Mouse (Mus musculus) splenic B cell, adult 2 months (primary cell): ENCODE measurements at regions not wholly inside any gene's neighbourhood (a gene's known extent, or its start where the extent isn't known, plus 50 kb on each side); places are given as distances from the start of the nearest gene placed in this dataset.

Experiments
- DNase-seq: peaks from one replicate; pipeline ENCODE4 v3.0.0-alpha.2; 2011; ENCODE audit warnings: low read depth, low spot score
- H3K27me3 ChIP-seq: 2 replicates; pipeline ENCODE4 v1.6.1; 2012; ENCODE audit warnings: mild to moderate bottlenecking, low read length, moderate library complexity, mixed read lengths; ENCODE audit not compliant: control insufficient read depth, poor library complexity, insufficient read depth, severe bottlenecking
- H3K36me3 ChIP-seq: 2 replicates; pipeline ENCODE4 v1.6.1; 2012; ENCODE audit warnings: mild to moderate bottlenecking, low read length, moderate library complexity, mixed read lengths; ENCODE audit not compliant: control insufficient read depth, poor library complexity, insufficient read depth, severe bottlenecking

DNA sequence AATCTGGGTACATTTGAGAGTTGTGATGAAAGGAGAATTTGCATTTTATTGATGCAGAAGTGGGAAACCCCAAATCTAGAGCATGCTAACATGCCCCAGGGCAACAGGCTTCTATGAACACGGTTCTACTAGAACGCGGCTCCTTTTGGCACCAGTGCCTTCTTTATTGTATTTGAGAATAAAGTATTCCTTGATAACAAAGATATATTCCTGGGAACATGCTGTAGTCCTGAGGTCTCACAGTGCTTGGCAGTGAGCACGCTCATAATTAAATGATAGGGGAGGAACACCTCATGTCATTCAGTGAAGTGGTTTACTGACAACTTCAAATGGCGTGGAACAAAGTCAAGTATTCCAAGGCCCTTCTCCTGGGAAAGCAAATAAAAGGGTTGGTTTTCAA is 212.1 kb upstream of the Osr1 start:
- H3K27me3 ChIP-seq: no peaks in the 10 kb centered on the region
- no peak for DNase-seq
- no peaks in the 10 kb centered on the region for H3K36me3 ChIP-seq

DNA sequence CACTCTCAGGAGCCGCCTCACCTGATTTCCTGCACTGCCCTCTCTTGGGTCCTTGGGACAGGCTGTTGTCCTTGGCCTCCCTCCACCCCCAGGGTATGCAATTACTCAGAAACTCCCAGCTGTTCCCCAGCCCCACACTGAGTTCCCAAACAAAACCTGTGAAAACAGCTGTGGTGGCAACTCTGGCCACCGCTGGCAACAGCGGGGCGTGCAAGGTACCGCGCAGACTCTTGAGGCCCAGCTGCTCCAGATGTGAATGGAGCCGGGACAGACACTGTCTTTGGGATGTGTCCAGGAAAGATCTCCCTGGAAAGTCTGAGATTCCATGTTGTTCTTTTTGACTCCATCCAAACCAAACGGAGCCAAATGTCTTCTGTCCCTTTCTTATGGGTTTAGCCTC is 211.0 kb upstream of the Osr1 start:
- Histone ChIP-seq H3K36me3 (no peaks in the 10 kb centered on the region), H3K27me3 (no peaks in the 10 kb centered on the region)
- DNase-seq: no peak

DNA sequence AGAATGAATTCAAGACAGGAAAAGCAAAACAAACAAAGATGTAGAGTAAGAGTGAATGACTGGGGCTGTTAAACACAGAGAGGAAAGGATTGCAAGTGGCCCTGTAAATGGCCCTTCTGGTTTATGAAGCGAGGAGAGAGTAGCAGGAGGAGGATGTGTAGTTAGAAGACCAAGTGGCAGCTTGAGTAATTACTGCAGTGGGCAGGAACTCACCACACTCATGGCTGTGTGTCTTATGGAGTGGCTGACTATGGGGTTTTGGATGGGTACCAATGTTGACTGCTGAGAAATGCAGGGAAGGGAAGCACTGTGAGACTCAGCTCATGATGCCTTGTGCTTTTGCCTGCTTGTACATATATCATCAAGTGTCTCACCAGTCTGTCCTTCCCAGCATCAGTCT is 204.0 kb upstream of the Osr1 start:
- Histone ChIP-seq H3K36me3 (no peaks in the 10 kb centered on the region), H3K27me3 (no peaks in the 10 kb centered on the region)
- DNase-seq: no peak

DNA sequence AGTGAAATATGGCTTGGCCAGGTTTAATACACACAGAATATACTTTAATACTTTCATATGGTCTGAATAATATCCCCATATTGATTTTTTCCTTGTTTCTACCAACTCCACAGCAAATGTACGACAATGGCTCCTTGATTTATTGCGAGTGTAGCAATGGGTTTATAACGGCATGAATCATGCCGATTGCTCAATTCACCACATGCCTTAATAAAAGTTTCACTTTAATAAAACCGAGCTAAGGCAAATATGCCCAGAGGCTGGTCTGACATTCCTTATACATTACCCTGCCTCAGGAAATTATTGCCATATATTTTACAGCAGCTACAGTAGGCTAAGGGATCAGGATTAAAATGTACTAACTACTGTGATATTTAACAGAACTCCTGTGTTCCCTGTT is 201.2 kb upstream of the Osr1 start:
- no peak for DNase-seq
- no peaks in the 10 kb centered on the region for H3K27me3 ChIP-seq
- no peaks in the 10 kb centered on the region for H3K36me3 ChIP-seq

DNA sequence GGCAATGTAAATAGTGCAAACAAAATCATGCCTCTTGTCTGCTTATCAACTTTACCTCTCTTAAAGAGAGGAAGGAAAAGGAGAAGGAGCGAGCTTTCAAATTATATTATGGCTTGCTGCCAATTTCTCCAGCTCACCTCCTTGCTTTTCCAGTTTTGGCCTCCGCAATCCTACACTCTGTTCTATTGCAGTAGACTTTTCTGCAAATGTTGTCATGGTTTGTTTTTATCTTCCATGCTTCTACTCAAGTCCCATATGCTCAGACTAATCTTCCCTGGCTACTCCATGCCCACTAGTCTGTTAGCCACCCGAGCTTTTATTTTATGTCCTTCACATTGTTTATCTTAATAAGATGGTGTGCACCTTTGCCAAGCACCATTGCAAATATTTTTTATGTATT is 168.0 kb upstream of the Osr1 start:
- Histone ChIP-seq H3K27me3 (no peaks in the 10 kb centered on the region), H3K36me3 (no peaks in the 10 kb centered on the region)
- DNase-seq: no peak

DNA sequence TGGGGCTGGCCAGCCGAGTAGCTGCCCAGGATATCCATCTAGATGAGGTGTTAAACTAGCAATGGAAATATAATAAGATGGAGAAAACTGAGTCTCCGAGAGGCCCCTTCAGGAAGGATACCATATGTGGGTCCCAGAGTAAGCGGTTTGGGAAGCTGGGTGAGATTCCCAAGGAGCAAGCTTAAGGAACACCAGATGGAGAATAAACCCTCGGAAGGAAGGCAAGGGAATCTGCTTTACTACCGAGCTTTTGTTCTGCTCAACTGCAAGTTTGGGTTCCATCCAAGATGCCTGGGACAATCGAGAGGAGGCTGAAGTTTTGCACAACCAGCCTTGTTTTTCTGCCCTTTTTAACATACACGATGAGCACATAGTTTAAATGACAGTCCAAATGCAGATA is 164.9 kb upstream of the Osr1 start:
- DNase-seq: no peak
- H3K27me3 ChIP-seq: no peaks in the 10 kb centered on the region

DNA sequence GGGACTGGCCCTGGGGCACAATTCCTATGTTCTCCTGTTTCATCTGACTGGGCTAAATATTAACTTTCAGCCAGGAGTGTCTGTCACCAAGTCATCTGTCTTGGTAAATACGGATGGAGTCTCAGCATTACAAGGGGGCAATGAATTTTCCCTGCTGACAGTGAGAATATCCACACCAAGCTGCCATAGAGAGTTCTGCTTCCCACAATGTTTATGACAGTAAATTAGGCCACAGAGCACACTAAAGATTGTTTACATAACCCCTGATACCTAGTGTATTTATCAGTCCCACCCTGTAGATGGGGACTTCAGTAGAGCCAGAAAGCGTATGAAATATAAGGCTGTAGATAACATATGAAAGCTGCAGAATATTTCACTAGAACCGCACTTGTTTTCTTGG is 150.6 kb upstream of the Osr1 start:
- H3K27me3 ChIP-seq: no peaks in the 10 kb centered on the region
- no peaks in the 10 kb centered on the region for H3K36me3 ChIP-seq
- DNase-seq: no peak

More for the DNA sequence above, 164.9 kb upstream of the Osr1 start:
- H3K36me3 ChIP-seq: no peaks in the 10 kb centered on the region

DNA sequence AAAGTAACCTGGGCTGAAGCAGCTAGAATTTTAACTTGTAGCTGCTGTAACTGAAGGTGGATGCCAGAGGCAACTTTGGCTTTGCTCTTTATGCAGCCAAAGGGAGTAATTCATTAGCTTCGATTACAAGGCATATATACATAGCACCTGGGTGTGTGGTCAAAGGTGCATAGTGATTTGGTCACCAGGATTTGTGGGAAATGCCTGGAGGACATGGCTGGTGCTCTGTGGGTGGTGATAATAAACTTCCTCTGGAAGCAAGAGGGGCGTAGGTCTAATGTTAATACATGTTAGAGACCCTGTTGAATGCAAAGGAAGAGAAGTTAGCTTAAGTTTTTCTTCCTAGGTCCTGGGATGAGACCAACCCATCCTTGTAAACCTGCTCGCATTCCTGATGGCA is 139.3 kb upstream of the Osr1 start:
- no peaks in the 10 kb centered on the region for H3K27me3 ChIP-seq
- DNase-seq: no peak
- no peaks in the 10 kb centered on the region for H3K36me3 ChIP-seq

DNA sequence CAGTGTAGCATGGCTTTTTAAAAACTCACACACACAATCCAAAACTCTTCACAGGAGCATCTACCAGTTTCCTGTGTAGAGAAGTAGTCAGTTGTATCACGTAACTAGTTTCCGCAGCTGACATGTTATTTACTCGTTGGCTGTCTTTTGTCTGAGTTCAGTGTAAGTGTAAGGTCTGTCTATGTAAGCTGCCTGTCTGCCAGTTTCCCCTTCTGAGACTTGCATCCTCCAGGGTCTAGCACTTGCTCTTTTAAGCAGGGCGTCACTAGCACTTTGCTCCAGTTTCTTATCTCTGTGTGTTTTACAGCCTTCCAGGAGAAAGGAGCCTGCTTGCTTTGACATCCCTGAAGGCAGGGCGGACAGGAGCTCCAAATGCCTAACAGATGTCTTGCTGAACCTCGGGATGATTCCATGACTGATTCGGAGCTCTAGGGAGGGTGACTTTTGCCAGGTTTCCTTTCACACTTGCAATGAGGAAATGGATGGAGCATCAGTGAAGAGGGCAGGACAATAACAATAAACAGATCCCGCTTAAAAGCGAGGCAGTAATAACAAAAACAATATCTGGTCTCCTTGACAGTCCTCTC is 131.2 kb upstream of the Osr1 start:
- Histone ChIP-seq H3K36me3 (no peaks in the 10 kb centered on the region), H3K27me3 (no peaks in the 10 kb centered on the region)
- no peak for DNase-seq

DNA sequence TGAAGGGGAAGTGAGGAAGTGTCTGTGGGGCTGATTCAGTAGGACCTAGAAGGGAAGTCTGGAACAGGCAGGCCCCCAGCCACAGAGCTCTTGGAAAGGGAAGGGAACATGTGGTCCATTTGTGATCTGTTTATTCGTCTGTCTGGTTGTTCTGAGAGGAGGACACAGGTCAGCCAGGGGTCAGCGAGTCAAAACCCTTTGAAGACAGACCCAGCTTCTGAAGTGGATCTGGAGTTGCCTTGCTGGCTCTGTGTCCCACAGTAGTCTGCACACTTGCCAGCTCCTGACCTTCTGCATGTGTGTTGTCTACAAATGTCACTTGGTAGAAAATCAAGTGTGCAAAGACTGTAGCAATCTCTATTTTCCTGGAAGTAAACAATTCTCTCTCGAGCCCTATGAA is 119.3 kb upstream of the Osr1 start:
- no peak for DNase-seq
- no peaks in the 10 kb centered on the region for H3K27me3 ChIP-seq
- no peaks in the 10 kb centered on the region for H3K36me3 ChIP-seq

DNA sequence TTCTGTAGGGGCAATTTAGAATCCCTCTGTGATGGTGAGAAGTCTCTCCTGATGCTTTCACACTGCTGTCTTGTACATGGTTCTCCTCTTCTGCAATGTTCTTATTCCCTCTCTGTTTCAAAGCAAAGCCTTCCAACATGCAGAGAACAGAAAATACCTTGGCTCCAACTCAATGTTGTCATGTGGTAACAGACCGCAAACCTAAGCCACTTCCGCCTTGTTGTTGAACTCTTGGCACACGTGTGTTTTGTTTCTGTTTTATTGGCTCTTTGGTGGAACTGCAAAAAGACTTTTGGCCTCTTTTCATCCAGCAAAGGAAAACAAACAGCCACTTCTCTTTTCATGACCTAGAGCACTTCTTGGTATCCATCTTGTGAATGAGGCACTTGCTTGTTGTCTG is 109.7 kb upstream of the Osr1 start:
- H3K36me3 ChIP-seq: no peaks in the 10 kb centered on the region
- H3K27me3 ChIP-seq: no peaks in the 10 kb centered on the region
- DNase-seq: no peak

DNA sequence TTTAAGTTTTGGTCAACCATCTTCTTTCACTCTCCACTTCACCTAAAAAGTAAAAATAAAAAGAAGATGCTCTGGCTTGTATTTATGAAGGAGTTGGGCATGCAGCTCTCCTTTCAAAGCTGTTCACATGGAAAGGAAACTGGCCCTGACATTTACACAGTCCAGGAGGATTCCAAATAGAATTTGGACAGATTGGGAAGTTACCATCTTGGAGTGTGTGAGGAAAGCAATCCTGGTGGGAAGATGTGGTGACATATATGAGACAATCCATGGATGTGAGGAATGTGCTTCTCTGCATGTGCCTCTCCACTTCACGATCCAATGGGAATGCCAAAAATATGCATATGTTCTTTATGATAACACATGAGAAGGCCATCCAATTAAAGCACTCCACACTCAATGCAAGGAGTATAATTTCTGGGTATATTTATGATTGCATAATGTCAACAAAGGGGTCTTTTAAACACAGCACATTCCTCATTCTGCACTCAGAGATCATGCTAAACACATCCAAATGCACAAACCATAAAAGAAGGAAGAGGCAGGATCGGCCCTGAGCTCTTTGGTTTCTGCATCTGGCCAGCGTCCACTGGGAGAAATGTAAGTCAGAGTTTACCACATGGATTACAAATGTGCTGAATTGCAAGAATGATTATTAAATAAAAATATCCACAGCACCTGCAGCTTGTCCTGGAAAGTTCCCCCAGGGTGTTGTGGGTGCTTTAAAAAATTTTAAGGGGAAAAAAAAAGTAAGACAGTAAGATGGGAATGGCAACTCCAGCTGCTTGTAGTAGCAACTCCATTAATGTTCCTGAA is 100.1 kb upstream of the Osr1 start:
- Histone ChIP-seq H3K36me3 (no peaks in the 10 kb centered on the region), H3K27me3 (no peaks in the 10 kb centered on the region)
- DNase-seq: no peak

DNA sequence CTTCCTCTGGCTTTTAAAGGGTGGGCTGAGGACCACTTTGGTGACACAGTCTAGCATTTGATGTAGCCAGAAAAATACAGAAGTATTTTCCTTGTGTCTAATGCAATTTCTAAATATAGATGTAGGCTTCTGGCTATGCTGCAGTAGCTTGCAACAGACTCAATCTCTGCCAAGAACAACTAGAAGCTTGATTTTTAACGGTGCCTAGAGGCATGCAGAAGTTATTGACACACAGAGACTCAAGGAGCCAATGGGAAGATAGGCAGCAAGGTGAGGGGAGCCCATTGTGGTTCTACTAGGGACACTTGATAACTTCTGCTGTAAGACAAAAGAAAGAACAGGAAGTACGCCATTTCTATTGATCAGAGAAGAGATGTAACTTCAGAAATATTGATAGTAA is 94.1 kb upstream of the Osr1 start:
- no peaks in the 10 kb centered on the region for H3K36me3 ChIP-seq
- H3K27me3 ChIP-seq: no peaks in the 10 kb centered on the region; the same call in 1 of the 2 replicates
- no peak for DNase-seq

DNA sequence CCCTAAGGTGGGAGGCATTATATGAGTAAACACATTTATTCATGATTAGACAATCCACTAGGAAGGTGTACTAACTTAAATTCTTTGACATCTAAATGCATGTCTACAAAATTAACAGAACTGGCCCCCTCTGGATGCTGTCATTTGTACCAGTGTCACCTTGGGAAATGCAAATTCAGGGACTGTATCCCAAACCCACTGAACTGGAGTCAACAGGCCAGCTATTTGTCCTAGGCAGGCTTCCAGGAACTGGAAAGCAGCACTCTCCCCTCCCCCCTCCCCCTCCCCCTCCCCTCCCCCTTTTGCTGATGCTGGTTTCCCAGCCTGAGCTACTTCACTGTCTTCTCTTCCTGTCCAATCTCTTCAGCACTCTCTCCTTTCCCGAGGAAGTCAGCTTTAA is 91.7 kb upstream of the Osr1 start:
- no peaks in the 10 kb centered on the region; the same call in 1 of the 2 replicates for H3K27me3 ChIP-seq
- no peak for DNase-seq
- no peaks in the 10 kb centered on the region for H3K36me3 ChIP-seq

DNA sequence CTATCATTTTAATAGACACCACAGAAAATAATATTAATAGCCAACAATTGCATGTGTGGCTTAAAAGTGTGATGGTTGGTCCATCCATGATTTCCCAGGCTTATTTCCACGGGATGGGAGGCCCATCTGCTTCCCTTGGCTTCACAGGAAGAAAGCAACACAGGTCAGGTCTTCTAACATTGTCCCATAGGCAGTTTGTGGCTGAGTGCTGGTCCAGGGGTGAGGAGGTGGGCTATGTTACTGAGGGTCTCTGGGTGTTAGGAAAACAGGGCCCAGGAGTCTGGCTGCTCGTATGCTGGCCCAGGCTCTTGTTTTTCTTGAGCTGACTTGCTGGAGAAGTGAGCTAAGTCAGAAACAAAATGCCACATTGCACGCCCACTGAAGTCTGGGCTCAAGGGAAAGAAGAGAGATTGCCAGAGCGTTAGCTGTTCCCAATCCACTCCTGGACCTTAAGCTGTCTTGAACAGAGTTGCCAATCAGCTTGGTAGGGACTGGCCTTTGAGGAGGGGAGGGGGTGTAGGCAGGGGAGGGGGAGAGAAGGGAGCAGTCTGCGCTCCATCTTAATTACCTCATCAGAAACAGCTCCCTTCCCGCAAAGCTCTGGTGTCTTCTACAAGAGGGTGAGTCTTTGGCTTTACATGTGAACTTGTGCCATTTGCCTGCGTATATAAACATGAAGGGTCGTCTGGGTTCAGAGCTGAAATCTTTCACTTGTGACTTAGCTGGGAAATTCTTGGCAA is 82.1 kb upstream of the Osr1 start:
- Histone ChIP-seq H3K27me3 (no peaks in the 10 kb centered on the region), H3K36me3 (no peaks in the 10 kb centered on the region)
- DNase-seq: no peak
